Mouse (Mus musculus): ENCODE results near the gene Gm11541. TPM values are rescaled to one million over a fixed set of nuclear protein-coding genes. Genes with fewer than 3 reads are reported as not detected.

Gm11541 gene
- polyA plus RNA-seq, 1 experiment from 2014 or later, result 0.29 TPM

- no peak overlapping the region for H3K4me2 ChIP-seq
- H3K9me3 ChIP-seq, result no peaks in the 10 kb centered on the region
- H3K27me3 ChIP-seq, result no peaks in the 10 kb centered on the region
- H3K36me3 ChIP-seq, result no peaks in the 10 kb centered on the region
- no peaks in the 10 kb centered on the region for H3K4me1 ChIP-seq (replicated peaks)
- 84% methylated on average over 6 of the region's 6 CpGs for WGBS
- ATAC-seq (ENCODE audit: low read depth), result no peak
- H3K27ac ChIP-seq (replicated peaks), result no peak overlapping the region
- no peak overlapping the region for H3K4me3 ChIP-seq
- H3K9ac ChIP-seq, result no peak overlapping the region
These were observed 17.1 kb downstream of the Gm11541 start for GRCm38 (mm10) chr11:94687178-94687577.

- Histone ChIP-seq H3K4me2 (no peak overlapping the region), H3K9me3 (no peaks in the 10 kb centered on the region; the same call in 1 of the 2 replicates), H3K4me1 (replicated peaks) (peaks cover 8% of the 10 kb centered on the region), H3K9ac (no peak overlapping the region), H3K27ac (replicated peaks) (no peak overlapping the region), H3K36me3 (no peaks in the 10 kb centered on the region), H3K27me3 (no peaks in the 10 kb centered on the region), H3K4me3 (no peak overlapping the region)
- no peak for ATAC-seq (ENCODE audit: low read depth)
- 84% methylated on average over 7 of the region's 7 CpGs for WGBS
These were observed 21.9 kb downstream of the Gm11541 start for GRCm38 (mm10) chr11:94682427-94682826.

- no peaks in the 10 kb centered on the region for H3K27me3 ChIP-seq
- no peak for ATAC-seq (ENCODE audit: low read depth)
- H3K9me3 ChIP-seq, result no peaks in the 10 kb centered on the region; the same call in 1 of the 2 replicates
- H3K4me1 ChIP-seq (replicated peaks), result peaks cover 10% of the 10 kb centered on the region
- WGBS, result 85% methylated on average over 4 of the region's 4 CpGs
- no peak overlapping the region for H3K9ac ChIP-seq
- no peak overlapping the region for H3K4me2 ChIP-seq
- H3K27ac ChIP-seq (replicated peaks), result no peak overlapping the region
- H3K4me3 ChIP-seq, result no peak overlapping the region
- H3K36me3 ChIP-seq, result no peaks in the 10 kb centered on the region
These were observed 22.7 kb downstream of the Gm11541 start for GRCm38 (mm10) chr11:94681640-94682039.

GRCm38 (mm10) chr11:94680639-94681038 lies 23.7 kb downstream of the Gm11541 start:
- Histone ChIP-seq H3K27ac (replicated peaks) (no peak overlapping the region), H3K4me2 (no peak overlapping the region), H3K4me3 (no peak overlapping the region), H3K36me3 (no peaks in the 10 kb centered on the region), H3K27me3 (no peaks in the 10 kb centered on the region), H3K4me1 (replicated peaks) (peaks cover 20% of the 10 kb centered on the region), H3K9ac (no peak overlapping the region), H3K9me3 (no peaks in the 10 kb centered on the region; the same call in 1 of the 2 replicates)
- ATAC-seq (ENCODE audit: low read depth), result no peak

DNA sequence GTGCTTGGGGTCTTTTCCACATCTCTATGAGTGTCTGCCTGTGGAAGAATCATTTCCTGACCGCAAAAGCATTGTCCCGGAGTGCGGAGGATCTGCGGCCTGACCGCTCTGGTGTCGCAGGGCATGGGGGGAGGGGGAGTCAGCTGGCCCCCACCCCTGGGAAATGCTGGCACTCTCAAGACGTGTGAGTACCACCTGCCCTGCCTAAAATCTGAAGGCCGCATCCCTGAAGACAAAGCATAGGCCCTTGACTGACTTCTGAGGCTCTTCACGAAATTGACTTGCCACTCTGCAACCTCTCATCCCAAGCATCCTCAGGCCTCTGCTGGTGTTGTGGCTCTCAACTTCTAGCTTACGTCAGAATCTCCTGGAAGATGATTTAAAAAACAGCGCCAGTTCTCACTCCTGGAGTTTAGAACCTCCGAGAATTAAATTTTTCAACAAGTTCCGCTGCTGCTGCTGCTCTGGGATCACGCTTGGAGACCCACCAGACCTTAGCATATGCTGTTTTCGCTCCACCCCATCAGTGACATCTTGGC lies 26.6 kb downstream of the Gm11541 start:
- Histone ChIP-seq H3K4me2 (peak overlapping the region; percentile 82), H3K36me3 (no peaks in the 10 kb centered on the region), H3K27me3 (no peaks in the 10 kb centered on the region), H3K9me3 (no peaks in the 10 kb centered on the region; the same call in 1 of the 2 replicates), H3K9ac (peak overlapping the region; percentile 95), H3K27ac (replicated peaks) (peak overlapping the region; percentile 94), H3K4me1 (replicated peaks) (peaks cover 36% of the 10 kb centered on the region), H3K4me3 (peak overlapping the region; percentile 88)
- 32% methylated on average over 15 of the region's 15 CpGs for WGBS
- no peak; the same call in 1 of the 2 replicates for ATAC-seq (ENCODE audit: low read depth)

- no peaks in the 10 kb centered on the region for H3K36me3 ChIP-seq
- no peaks in the 10 kb centered on the region; the same call in 1 of the 2 replicates for H3K9me3 ChIP-seq
- H3K9ac ChIP-seq, result peak within 1 kb of the TSS; percentile 95
- peak; percentile 94 for ATAC-seq (ENCODE audit: low read depth)
- no peaks in the 10 kb centered on the region for H3K27me3 ChIP-seq
- peak within 1 kb of the TSS; percentile 88 for H3K4me3 ChIP-seq
- under 1% methylated on average over 81 of the region's 82 CpGs for WGBS
- H3K27ac ChIP-seq (replicated peaks), result peak within 1 kb of the TSS; percentile 94
- H3K4me1 ChIP-seq (replicated peaks), result peaks cover 43% of the 10 kb centered on the region
- H3K4me2 ChIP-seq, result peak within 1 kb of the TSS; percentile 82
These were observed 27.3 kb downstream of the Gm11541 start, which contains the start of gene Xylt2 for GRCm38 (mm10) chr11:94676754-94677606. Gene Xylt2, minus strand, starts transcription at chr11:94677515.

DNA sequence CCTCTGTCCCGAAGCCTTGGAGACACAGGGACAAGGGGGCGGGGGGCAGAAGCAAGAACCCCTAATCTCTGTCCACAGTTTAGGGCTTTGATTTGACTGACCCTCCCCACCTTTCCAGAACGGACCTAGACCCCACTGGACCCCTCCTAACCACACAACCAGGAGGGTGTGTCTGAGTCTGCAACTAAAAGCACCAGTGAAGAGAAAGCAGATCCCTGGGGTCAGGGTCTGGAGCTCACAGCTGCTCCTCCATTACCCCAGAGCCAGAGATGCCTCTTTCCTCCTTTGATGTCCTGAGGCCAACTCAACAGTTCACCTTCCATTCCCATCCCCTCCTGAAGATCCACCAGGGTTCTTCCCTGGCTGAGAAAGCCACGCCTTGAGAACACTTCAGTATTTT lies 28.0 kb downstream of the Gm11541 start:
- no peaks in the 10 kb centered on the region; the same call in 1 of the 2 replicates for H3K9me3 ChIP-seq
- H3K4me3 ChIP-seq, result peak overlapping the region; percentile 88
- H3K4me1 ChIP-seq (replicated peaks), result peaks cover 48% of the 10 kb centered on the region
- H3K9ac ChIP-seq, result peak overlapping the region; percentile 95
- peak overlapping the region; percentile 94; the same call in 1 of the 2 replicates for H3K27ac ChIP-seq (replicated peaks)
- H3K36me3 ChIP-seq, result no peaks in the 10 kb centered on the region
- 40% methylated on average over 4 of the region's 4 CpGs for WGBS
- H3K27me3 ChIP-seq, result no peaks in the 10 kb centered on the region
- no peak for ATAC-seq (ENCODE audit: low read depth)
- H3K4me2 ChIP-seq, result peak overlapping the region; percentile 82

DNA sequence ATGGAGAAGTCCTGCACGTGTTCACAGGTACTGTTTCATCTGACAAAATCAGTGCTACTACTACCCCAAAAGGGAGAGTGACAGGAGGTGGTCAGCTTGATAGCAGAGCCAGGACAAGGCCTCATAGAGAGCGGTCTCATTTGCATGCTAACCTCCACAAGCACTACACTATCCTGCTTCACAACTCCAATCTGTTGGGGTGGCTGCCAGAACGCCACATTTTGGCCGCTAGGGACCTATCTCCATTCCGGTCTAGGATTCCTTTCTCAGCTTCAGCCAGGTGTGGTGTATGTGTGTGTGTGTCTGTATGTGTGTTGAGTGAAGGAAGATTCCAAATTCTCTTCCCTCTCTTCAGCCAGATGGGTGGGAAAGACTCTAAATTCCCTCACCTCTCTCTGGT lies 28.9 kb downstream of the Gm11541 start:
- Histone ChIP-seq H3K4me1 (replicated peaks) (peaks cover 48% of the 10 kb centered on the region), H3K27ac (replicated peaks) (no peak overlapping the region), H3K9me3 (no peaks in the 10 kb centered on the region), H3K36me3 (peaks cover 2% of the 10 kb centered on the region), H3K27me3 (no peaks in the 10 kb centered on the region), H3K4me3 (no peak overlapping the region), H3K4me2 (peak overlapping the region; percentile 82), H3K9ac (peak overlapping the region; percentile 38; the same call in 1 of the 2 replicates)
- WGBS, result 88% methylated on average over 5 of the region's 5 CpGs
- ATAC-seq (ENCODE audit: low read depth), result no peak

DNA sequence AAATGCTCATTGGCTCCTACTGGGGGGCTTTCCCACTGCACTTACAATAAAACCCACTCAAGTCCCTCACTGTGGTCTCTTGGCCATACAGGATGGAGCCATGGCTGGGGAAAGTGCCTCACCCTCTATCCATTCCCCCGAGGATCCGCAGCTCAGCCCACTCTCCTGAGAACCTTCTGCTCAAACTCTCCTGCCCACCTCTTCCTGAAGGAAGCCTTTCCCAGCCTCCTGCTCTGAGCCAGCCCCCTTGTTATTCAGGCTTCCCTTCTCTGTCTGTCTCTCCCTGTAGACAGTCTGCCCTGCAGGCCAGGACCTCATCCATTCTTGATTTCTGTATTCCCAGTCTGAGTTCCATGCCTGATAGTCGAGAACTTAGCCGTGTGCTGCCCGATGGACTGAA lies 29.3 kb downstream of the Gm11541 start:
- Histone ChIP-seq H3K4me1 (replicated peaks) (peaks cover 48% of the 10 kb centered on the region), H3K4me2 (peak overlapping the region; percentile 82), H3K27ac (replicated peaks) (no peak overlapping the region), H3K9ac (no peak overlapping the region), H3K4me3 (no peak overlapping the region), H3K36me3 (peaks cover 6% of the 10 kb centered on the region), H3K9me3 (no peaks in the 10 kb centered on the region), H3K27me3 (no peaks in the 10 kb centered on the region)
- no peak for ATAC-seq (ENCODE audit: low read depth)
- WGBS, result 81% methylated on average over 5 of the region's 5 CpGs

- Histone ChIP-seq H3K27ac (replicated peaks) (no peak overlapping the region), H3K4me3 (no peak overlapping the region), H3K9me3 (no peaks in the 10 kb centered on the region), H3K4me1 (replicated peaks) (no peaks in the 10 kb centered on the region), H3K36me3 (peaks cover 83% of the 10 kb centered on the region), H3K4me2 (no peak overlapping the region), H3K27me3 (no peaks in the 10 kb centered on the region), H3K9ac (no peak overlapping the region)
- WGBS, result 90% methylated on average over 6 of the region's 6 CpGs
- ATAC-seq (ENCODE audit: low read depth), result no peak
These were observed 39.0 kb downstream of the Gm11541 start for GRCm38 (mm10) chr11:94665281-94665680.

DNA sequence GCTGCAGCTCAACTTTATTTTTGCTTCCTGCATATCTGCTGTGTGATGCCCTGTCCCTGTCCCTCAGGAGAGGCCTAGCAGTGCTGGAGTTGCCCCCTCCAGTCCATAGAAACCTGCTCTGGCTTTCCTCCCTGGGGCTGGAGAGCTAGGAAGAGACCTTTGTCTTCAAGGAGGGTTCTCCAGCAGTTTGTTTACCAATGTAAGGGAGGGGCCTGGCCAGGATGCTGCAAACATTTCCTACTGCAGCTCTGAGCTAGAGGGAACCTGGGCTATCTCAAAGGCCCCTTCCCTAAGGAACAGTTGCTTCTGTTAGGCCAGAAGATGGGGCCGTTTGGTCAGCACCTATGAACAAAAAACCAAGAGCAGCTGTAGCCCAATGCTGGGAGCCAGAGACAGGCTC lies 43.0 kb downstream of the Gm11541 start:
- H3K27ac ChIP-seq (replicated peaks), result no peak overlapping the region
- no peak overlapping the region for H3K9ac ChIP-seq
- H3K27me3 ChIP-seq, result no peaks in the 10 kb centered on the region
- no peak overlapping the region for H3K4me3 ChIP-seq
- H3K36me3 ChIP-seq, result peaks cover 81% of the 10 kb centered on the region
- 63% methylated on average over 1 of the region's 1 CpGs for WGBS
- no peaks in the 10 kb centered on the region for H3K4me1 ChIP-seq (replicated peaks)
- H3K4me2 ChIP-seq, result no peak overlapping the region
- H3K9me3 ChIP-seq, result no peaks in the 10 kb centered on the region
- no peak for ATAC-seq (ENCODE audit: low read depth)

DNA sequence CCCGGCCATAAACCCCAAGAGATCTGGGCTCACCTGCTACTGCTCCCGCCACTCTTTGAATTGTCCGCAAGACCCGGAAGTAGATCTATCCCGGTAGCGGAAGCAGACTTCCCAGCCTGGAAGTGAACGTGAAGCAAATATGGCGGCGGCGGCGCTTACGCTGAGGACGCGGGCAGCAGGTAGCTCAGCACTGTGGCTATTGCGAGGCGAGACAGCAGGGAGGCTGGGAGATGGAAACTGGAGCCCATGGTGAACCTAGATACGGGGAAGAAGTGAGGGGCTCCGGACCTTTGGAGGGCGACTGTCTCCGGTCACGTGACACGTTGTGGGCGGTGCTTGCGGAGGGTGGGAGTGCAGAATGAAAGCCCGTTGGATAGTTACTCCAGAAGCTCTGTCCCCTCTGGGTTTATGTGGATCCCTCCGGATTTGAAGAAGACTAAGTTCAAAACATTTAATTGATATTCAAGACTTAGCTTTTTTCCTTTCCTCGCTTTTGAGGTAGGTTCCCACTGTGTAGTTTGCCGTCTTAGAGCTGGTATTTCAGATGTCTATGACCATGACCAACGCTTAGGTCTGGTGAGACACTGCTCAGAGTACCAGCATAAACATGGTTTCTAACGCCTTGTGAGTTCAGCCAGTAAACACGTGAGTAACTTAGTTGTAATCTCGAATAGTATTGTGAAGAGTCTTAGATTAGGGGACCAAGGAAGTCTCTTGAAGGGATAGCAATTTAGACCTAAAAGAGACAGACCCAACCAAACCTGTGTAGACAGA lies 50.4 kb downstream of the Gm11541 start, which contains the start of the genes Mrpl27 and Eme1:
Gene Mrpl27 (plus strand): TSS at position 105 of the 774 bp plus-strand sequence.
Gene Eme1 (minus strand): TSS at position 302 of the 774 bp plus-strand sequence.
- peak within 1 kb of the TSS; percentile 77 for H3K9ac ChIP-seq
- H3K4me2 ChIP-seq, result peak within 1 kb of the TSS; percentile 84
- peak within 1 kb of the TSS; percentile 64 for H3K4me3 ChIP-seq
- peak; percentile 92 for ATAC-seq (ENCODE audit: low read depth)
- H3K27ac ChIP-seq (replicated peaks), result peak within 1 kb of the TSS; percentile 94
- peaks cover 33% of the 10 kb centered on the region for H3K36me3 ChIP-seq
- under 1% methylated on average over 32 of the region's 32 CpGs for WGBS
- peaks cover 21% of the 10 kb centered on the region for H3K4me1 ChIP-seq (replicated peaks)
- no peaks in the 10 kb centered on the region for H3K27me3 ChIP-seq
- H3K9me3 ChIP-seq, result no peaks in the 10 kb centered on the region
